Mouse (Mus musculus): ENCODE measurements around the gene Pdpr.

- TF ChIP-seq POLR2A (IDR thresholded peaks at IDR 0.05; ENCODE audit: insufficient read length, low read depth) = no peak
- no peak for TF ChIP-seq MAX (IDR thresholded peaks at IDR 0.05; ENCODE audit: low read depth)
Observed at GRCm38 (mm10) chr8:111130756-111131155, 36.3 kb downstream of the Pdpr start.
